Mouse (Mus musculus) neural tube, embryonic 13.5 days (tissue): ENCODE measurements around the gene Sort1. TPM values are rescaled to one million over a fixed set of nuclear protein-coding genes. Genes with fewer than 3 reads are reported as not detected.
A peak's percentile ranks its signal among the peaks of the same experiment; 100 is the strongest.

Experiments
- ATAC-seq: fragments of 200-750 bp; cut with Nextera tagmentation; 2 replicates; pipeline ENCODE4 v1.8.0; 2017; ENCODE audit warnings: low read depth, mild to moderate bottlenecking, moderate TSS enrichment, moderate library complexity
- H3K27ac ChIP-seq: fragments of 300-500 bp; sonication (generic); replicated peaks from 2 replicates; pipeline ENCODE4 v1.5.1; 2015; ENCODE audit warnings: moderate library complexity, mild to moderate bottlenecking, inconsistent platforms
- H3K27me3 ChIP-seq: fragments of 300-500 bp; sonication (generic); 2 replicates; pipeline ENCODE4 v1.6.1; 2015; ENCODE audit warnings: mild to moderate bottlenecking, inconsistent platforms
- H3K36me3 ChIP-seq: fragments of 300-500 bp; sonication (generic); 2 replicates; pipeline ENCODE4 v1.6.1; 2015; ENCODE audit warnings: mild to moderate bottlenecking, inconsistent platforms
- H3K4me1 ChIP-seq: fragments of 300-500 bp; sonication (generic); replicated peaks from 2 replicates; pipeline ENCODE4 v1.6.1; 2015; ENCODE audit warnings: inconsistent platforms
- H3K4me2 ChIP-seq: fragments of 300-500 bp; sonication (generic); 2 replicates; pipeline ENCODE4 v1.6.1; 2015; ENCODE audit warnings: inconsistent platforms, mild to moderate bottlenecking, moderate library complexity
- H3K4me3 ChIP-seq: fragments of 300-500 bp; sonication (generic); 2 replicates; pipeline ENCODE4 v1.5.1; 2015; ENCODE audit warnings: mild to moderate bottlenecking, inconsistent platforms
- H3K9ac ChIP-seq: fragments of 300-500 bp; sonication (generic); 2 replicates; pipeline ENCODE4 v1.6.1; 2015; ENCODE audit warnings: moderate library complexity, mild to moderate bottlenecking, inconsistent platforms
- H3K9me3 ChIP-seq: fragments of 300-500 bp; sonication (generic); 2 replicates; pipeline ENCODE4 v1.6.1; 2016; ENCODE audit warnings: inconsistent platforms
- whole genome bisulfite sequencing: fragments of 180-500 bp; shearing (Covaris S2); methylation state at CpG from one replicate; pipeline ENCODE4 v1.1.7; 2015; 5-methylcytosine and 5-hydroxymethylcytosine counted together
- polyA plus RNA-seq: library from polyadenylated mRNA; unstranded; fragments of >200 nt; fragmentation: Nextera tagmentation; extraction: Ambion mirVana; gene quantifications from 2 replicates; pipeline ENCODE4 v1.2.1, GENCODE M21; 2015

Sort1 gene
- polyA plus RNA-seq, 1 experiment from 2014 or later: 19.4 TPM

DNA sequence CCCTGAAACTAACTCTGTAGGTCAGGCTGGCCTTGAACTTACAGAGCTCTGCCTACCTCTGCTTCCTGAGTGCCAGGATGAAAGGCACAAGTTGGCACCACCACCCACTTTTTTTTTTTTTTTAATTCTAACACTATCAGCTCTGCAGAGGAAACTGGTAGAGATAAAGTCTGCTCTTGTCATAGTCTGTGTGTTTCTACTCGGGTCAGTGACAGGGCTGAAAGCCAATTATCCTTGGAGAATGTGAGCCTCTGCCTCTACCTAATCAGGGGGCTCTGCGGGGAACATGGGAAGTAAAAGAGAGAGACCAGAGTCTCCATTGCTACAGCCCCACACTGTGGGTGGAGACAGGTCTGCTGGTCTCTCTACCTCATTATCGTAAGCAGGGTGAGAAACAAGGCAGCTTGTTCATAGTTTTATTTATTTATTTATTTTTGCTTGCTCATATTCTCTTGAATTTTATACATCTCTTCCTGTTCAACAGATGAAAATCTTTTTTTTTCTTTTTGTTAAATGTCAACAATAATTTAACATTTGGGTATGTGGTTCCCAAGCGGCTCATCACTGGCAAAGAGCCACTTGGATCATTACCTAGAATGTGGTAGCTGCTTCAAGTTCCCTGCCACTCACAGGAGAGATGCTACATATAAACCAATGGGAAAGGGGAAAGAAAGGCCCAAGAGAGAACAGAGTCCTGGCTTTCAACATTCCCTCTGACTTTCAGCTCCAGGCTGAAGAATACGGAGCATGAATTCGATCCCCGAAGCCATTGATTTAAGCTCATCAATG, 95.2 kb downstream of the Sort1 start:
- ATAC-seq: no peak
- H3K9ac ChIP-seq: no peak overlapping the region

DNA sequence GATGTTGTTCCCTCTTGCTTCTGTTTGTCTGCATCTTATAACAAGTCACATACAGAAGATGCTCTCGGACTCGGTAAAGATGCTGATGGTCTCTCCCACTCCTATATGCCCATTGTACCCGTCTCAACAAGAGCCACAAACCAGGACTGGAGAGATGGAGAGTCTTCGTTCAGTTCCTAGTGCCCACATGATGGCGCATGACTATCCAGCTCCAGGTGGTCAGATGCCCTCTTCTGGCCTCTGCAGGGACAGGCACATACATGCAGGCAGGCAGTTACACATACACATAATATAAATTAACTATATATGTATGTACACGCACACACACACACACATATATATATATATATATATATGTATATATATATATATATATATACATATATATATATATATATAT, 96.8 kb downstream of the Sort1 start:
- H3K9me3 ChIP-seq: no peaks in the 10 kb centered on the region
- no peak overlapping the region for H3K4me3 ChIP-seq
- no peak overlapping the region for H3K27ac ChIP-seq
- no peaks in the 10 kb centered on the region for H3K27me3 ChIP-seq
- ATAC-seq: no peak
- 77% methylated on average over 6 of the region's 6 CpGs for WGBS
- no peak overlapping the region for H3K4me2 ChIP-seq
- peaks cover 42% of the 10 kb centered on the region for H3K4me1 ChIP-seq
- H3K36me3 ChIP-seq: no peaks in the 10 kb centered on the region
- no peak overlapping the region for H3K9ac ChIP-seq

More for the DNA sequence above, 95.2 kb downstream of the Sort1 start:
- Histone ChIP-seq H3K4me1 (peaks cover 30% of the 10 kb centered on the region), H3K27me3 (no peaks in the 10 kb centered on the region), H3K27ac (no peak overlapping the region), H3K4me2 (no peak overlapping the region), H3K4me3 (no peak overlapping the region), H3K36me3 (no peaks in the 10 kb centered on the region), H3K9me3 (no peaks in the 10 kb centered on the region)
- WGBS: 75% methylated on average over 7 of the region's 7 CpGs

DNA sequence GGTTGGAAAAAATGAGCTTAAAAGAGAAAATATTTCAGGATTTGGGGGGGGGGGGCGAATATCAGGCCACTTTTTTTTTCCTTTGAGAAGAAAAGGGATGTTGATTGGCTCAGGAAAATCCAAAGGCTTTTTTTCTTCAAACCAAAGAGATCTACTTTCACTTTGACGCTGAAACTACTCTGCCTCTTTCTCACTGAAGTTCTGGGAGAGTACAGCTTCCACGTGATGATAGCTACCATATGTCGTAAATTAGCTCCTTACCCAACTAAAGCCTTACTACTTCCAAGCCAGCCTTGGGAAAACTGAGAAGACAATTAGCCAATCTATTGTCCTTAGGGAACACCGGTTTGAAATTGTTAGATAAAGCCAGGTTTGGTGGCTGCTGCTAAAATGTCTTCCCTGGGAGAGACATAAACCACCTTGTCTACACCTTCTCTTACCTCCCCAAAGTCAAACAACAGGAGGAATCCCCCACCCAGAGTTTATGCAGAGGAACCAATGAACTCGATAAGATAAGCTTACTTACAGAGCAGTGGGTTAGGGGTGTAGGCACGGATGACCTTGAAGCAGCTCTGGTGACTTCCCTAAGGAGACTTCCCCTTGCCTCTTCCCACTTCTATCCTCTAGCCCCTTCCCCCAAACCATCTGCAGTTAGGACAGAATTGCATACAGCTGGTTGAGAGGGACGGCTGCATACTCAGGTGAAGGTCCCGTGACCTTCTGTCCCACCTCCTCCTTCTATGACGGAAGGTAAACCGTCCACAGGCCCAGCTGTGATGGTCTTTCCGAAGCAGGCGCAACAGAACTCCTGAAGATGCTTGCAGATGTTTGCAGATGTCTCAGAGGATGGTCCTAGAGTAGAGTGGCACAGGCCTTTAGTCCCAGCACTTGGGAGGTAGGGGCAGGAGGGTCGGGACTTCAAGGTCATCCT, 98.3 kb downstream of the Sort1 start:
- WGBS: 75% methylated on average over 14 of the region's 14 CpGs
- H3K4me3 ChIP-seq: no peak overlapping the region
- H3K4me2 ChIP-seq: peak overlapping the region; percentile 66
- no peak for ATAC-seq
- no peak overlapping the region for H3K27ac ChIP-seq
- no peaks in the 10 kb centered on the region for H3K9me3 ChIP-seq
- no peaks in the 10 kb centered on the region for H3K27me3 ChIP-seq
- H3K9ac ChIP-seq: no peak overlapping the region
- H3K36me3 ChIP-seq: no peaks in the 10 kb centered on the region
- peaks cover 42% of the 10 kb centered on the region for H3K4me1 ChIP-seq

DNA sequence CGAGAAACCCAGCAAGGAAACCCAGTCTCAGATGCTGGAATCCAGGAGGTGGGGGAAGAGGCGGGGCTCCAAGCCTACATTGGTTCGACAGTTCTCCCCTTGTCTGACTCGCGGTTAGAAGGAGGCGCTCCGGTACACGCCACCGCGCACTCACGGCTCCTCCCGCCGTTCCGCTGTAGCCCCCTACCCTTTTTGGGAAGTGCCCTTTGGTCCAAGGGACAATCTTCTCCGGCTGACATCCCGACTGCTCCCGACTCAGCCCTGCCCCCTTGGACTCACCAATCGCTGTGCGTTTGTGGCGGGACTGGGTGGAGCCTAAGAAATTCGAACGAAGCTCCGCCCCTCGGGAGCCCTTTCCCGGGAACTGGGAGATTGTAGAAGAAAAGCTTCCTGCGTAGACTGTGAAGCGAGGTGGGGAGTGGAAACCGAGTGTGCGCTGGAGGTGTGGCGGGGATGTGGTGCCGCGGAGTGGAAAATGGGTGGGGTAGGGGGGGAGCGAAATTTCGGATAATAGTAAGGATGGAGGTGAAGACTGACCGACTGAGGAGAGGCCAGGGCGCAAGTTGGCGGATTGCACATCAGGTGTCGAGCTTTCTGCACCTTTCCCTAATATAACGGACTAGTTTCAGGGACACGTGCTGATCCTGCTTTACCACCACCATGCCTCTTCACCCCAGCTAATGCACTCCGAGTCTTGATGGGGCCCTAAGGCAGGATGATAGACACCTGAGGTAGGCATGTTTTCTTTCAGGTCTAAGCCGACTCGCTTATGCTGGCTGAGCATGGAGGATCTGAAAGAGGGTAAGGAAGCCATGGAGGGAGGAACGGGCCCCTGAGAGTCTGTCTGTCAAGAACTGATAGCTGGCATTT, 99.8 kb downstream of the Sort1 start, which contains the start of gene Psrc1:
Psrc1 (plus strand) TSS at position 355 of the 870 bp plus-strand sequence.
- H3K4me2 ChIP-seq: peak within 1 kb of the TSS; percentile 66
- 0 out of 2 replicates have a peak within 1 kb of the TSS, but pooled peaks have one; percentile 42 for H3K27ac ChIP-seq
- WGBS: under 1% methylated on average over 44 of the region's 44 CpGs
- H3K4me1 ChIP-seq: peaks cover 45% of the 10 kb centered on the region
- H3K27me3 ChIP-seq: no peaks in the 10 kb centered on the region
- no peaks in the 10 kb centered on the region for H3K36me3 ChIP-seq
- peak within 1 kb of the TSS; percentile 65 for H3K4me3 ChIP-seq
- peak within 1 kb of the TSS; percentile 66 for H3K9ac ChIP-seq
- peak; percentile 91 for ATAC-seq
- H3K9me3 ChIP-seq: no peaks in the 10 kb centered on the region

DNA sequence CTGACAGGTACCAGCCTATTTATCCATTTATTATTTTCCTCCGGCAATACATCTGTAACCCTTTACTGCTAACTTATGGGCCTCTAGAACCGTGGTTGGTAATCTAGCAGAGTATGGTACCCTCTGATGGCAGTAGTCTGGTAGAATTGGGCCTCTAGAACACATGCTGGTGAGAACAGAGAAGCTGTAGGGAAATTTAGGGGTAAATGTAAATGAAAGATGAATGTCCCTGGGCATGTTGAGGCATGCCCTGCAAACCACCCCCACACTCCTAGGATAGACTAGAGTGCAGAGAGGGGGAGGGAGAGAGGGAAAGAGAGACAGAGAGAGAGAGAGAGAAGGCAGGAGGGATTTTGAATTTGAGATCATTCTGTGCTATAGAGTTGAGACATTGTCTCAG, 100.5 kb downstream of the Sort1 start:
- Histone ChIP-seq H3K36me3 (no peaks in the 10 kb centered on the region), H3K9me3 (no peaks in the 10 kb centered on the region), H3K27ac (no peak overlapping the region), H3K4me2 (peak overlapping the region; percentile 66), H3K9ac (0 out of 2 replicates have a peak overlapping the region, but pooled peaks have one; percentile 66), H3K4me1 (peaks cover 50% of the 10 kb centered on the region), H3K27me3 (no peaks in the 10 kb centered on the region), H3K4me3 (peak overlapping the region; percentile 65)
- no peak for ATAC-seq
- WGBS: 38% methylated on average over 2 of the region's 2 CpGs

DNA sequence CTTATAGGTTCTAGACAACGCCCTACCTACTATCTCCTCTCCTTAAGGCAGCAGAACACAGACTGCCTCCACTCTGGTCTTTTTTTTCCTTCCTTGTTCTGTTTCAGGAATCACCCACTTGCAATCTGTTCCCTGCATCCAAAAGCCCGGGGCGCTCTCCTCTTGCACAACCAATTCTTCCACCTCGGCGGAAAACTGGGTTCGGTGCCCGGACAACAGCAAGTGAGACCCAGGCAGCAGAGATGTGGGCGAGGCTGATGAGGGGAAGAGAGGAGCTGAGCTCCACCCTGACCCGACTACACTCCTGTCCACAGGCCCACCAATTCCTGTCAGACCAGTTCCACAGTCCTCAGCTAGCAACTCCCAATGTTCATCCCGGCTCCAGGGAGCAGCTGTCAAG, 102.3 kb downstream of the Sort1 start:
- Histone ChIP-seq H3K9ac (no peak overlapping the region), H3K4me2 (no peak overlapping the region), H3K9me3 (no peaks in the 10 kb centered on the region), H3K4me3 (no peak overlapping the region), H3K4me1 (peaks cover 46% of the 10 kb centered on the region), H3K36me3 (peaks cover 2% of the 10 kb centered on the region; the same call in 1 of the 2 replicates), H3K27ac (no peak overlapping the region), H3K27me3 (no peaks in the 10 kb centered on the region)
- 92% methylated on average over 10 of the region's 10 CpGs for WGBS
- ATAC-seq: no peak

DNA sequence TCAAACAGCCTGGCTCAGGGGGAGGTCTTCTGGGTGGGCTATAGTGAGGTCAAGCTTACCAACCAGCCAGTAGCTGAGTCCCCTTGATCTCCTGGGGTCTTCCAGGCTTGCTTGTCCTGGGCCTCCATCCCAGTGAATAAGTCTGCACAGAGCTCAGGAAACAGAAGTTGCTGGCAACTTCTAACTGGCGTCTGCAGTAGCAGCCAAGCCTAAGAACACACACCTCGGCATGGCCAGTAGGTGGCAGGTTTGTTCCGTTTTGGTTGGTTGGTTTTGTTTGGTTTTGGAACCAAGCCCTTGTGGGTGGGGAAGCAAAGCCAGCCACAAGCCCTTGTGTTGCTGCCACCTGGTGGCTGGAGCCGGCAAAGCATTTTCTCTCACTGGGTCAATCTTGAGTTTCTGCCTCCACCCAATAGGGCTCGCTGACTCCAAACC, 105.2 kb downstream of the Sort1 start:
- H3K4me2 ChIP-seq: no peak overlapping the region
- no peak overlapping the region for H3K4me3 ChIP-seq

DNA sequence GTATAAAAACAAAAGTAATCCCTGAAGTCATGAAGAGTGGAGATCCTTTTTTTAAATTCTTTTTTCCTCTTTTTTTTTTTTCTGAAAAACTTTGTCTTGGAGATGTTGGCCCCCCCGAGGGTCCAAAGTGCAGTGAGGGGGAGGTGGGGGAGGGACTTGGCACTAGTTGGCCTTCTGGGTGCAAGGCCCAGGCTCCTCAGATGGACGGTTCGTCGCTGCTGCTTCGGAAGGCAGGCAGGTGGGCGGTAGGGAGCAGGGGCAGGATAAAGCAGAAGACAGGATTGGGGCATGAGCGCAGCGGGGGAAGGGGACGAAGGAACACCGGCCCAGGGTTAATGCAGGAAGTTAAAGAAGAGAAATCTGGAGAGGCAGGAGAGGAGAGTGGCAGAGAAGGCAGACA, 108.4 kb downstream of the Sort1 start:
- Histone ChIP-seq H3K4me2 (no peak overlapping the region), H3K27ac (peak overlapping the region; percentile 9; the same call in 1 of the 2 replicates), H3K9me3 (no peaks in the 10 kb centered on the region), H3K4me1 (peaks cover 11% of the 10 kb centered on the region; the same call in 1 of the 2 replicates), H3K36me3 (peaks cover 63% of the 10 kb centered on the region), H3K9ac (no peak overlapping the region), H3K4me3 (no peak overlapping the region), H3K27me3 (no peaks in the 10 kb centered on the region)
- WGBS: 19% methylated on average over 10 of the region's 10 CpGs
- ATAC-seq: no peak

More for the DNA sequence above, 105.2 kb downstream of the Sort1 start:
- peak; percentile 76 for ATAC-seq
- H3K27ac ChIP-seq: 0 out of 2 replicates have a peak overlapping the region, but pooled peaks have one; percentile 38
- WGBS: 2% methylated on average over 5 of the region's 5 CpGs
- H3K9me3 ChIP-seq: no peaks in the 10 kb centered on the region
- no peaks in the 10 kb centered on the region for H3K27me3 ChIP-seq
- H3K9ac ChIP-seq: 0 out of 2 replicates have a peak overlapping the region, but pooled peaks have one; percentile 13
- H3K36me3 ChIP-seq: peaks cover 31% of the 10 kb centered on the region
- H3K4me1 ChIP-seq: peaks cover 23% of the 10 kb centered on the region

DNA sequence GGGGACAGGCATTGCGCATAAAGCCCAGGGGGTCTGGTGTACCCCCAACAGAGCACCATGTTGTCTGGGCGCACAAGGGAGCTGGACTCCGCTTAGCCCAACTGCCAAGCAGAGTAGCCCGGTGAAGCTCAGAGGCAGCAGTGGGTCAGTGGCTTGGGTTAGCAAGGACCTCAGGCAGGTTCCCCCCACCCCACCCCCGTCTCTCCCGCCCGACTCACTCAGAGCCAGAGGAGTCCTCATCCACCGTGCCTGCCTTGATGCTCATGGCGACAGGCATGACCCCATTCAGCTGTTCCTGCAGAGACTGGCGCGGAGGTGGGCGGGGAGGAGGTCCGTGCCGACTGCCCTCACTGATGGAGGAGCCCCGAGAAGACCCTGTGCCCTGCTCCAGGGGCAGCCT, 108.9 kb downstream of the Sort1 start:
- Histone ChIP-seq H3K27ac (peak overlapping the region; percentile 9; the same call in 1 of the 2 replicates), H3K4me1 (peaks cover 11% of the 10 kb centered on the region; the same call in 1 of the 2 replicates), H3K4me3 (no peak overlapping the region), H3K9ac (0 out of 2 replicates have a peak overlapping the region, but pooled peaks have one; percentile 17), H3K4me2 (no peak overlapping the region), H3K9me3 (no peaks in the 10 kb centered on the region), H3K27me3 (no peaks in the 10 kb centered on the region), H3K36me3 (peaks cover 68% of the 10 kb centered on the region)
- WGBS: 47% methylated on average over 15 of the region's 15 CpGs
- ATAC-seq: no peak

DNA sequence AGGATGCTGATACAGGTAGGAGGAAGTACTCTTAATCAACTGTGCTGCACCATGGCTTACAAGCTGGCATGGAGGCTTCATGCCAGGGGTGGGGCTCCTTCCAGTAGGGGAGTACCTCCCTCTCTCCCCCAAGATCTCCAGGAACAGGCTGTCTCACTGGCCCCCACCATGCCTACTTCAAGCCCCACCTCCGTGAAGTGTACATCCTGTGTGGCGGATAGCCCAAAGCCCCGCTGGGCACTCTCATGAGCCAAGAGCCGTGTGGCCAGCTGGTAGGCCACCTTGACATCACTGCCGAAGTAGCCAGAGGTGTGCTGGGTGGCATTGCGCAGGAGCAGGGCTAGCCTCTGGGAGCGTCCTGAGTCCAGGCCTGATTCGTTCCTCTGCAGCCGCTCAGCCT, 114.4 kb downstream of the Sort1 start:
- no peak for ATAC-seq
- H3K4me1 ChIP-seq: peaks cover 14% of the 10 kb centered on the region
- 97% methylated on average over 9 of the region's 9 CpGs for WGBS

DNA sequence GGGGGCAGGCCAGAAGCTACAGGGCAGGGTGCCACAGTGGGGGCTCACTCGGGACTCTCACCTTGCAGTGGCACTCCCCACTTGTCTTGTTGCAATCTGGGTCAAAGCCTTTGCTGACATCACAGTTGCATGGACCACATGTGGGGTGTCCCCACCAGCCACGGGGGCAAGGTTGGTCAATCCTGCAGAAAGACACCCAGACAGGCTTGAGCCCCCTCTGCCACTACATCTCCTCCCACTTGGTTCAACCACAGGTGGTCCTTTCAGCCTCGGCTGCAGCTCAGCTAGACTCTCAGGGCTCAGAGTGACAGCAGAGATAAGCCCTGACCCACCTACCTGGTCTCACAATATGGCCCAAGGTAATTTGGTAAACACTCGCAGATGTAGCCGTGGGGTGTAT, 116.6 kb downstream of the Sort1 start:
- Histone ChIP-seq H3K9me3 (no peaks in the 10 kb centered on the region), H3K27ac (no peak overlapping the region), H3K4me2 (no peak overlapping the region), H3K4me3 (no peak overlapping the region), H3K36me3 (peaks cover 98% of the 10 kb centered on the region), H3K27me3 (no peaks in the 10 kb centered on the region), H3K4me1 (peaks cover 25% of the 10 kb centered on the region), H3K9ac (no peak overlapping the region)
- 93% methylated on average over 5 of the region's 5 CpGs for WGBS
- no peak for ATAC-seq

More for the DNA sequence above, 114.4 kb downstream of the Sort1 start:
- H3K36me3 ChIP-seq: peaks cover 98% of the 10 kb centered on the region
- H3K4me3 ChIP-seq: no peak overlapping the region
- H3K4me2 ChIP-seq: no peak overlapping the region
- H3K9ac ChIP-seq: no peak overlapping the region
- H3K27me3 ChIP-seq: no peaks in the 10 kb centered on the region
- H3K27ac ChIP-seq: no peak overlapping the region
- H3K9me3 ChIP-seq: no peaks in the 10 kb centered on the region
